Mouse (Mus musculus): ENCODE results near the gene Pidd1. TPM values are rescaled to one million over a fixed set of nuclear protein-coding genes. Genes with fewer than 3 reads are reported as not detected.

Gene Pidd1
- polyA plus RNA-seq (2012; rRNA removed): 18.9 and 28.4 TPM in 2 replicates

DNA sequence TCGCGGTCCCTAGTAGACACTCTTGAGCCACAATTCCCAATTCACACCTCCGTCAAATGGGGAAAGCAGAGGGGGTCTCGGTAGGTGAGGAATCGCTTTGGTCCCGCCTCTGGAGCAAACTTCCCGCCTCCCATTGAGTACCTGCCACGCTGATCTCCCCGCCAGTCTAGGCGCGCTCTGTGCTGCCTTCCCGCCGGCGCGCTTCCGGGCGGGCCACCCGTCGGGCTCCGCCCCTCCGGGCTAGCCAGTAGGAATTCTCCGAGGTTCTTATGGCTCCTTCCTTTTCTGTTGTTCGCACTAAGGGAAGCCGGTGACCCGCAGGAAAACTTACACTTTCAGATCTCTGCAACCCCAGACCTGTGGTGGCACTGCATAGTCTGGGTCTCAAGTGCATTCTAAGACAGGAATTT lies at the start of gene Pidd1:
Gene Pidd1 (minus strand): TSS at position 198 of the 410 bp plus-strand sequence.

DNA sequence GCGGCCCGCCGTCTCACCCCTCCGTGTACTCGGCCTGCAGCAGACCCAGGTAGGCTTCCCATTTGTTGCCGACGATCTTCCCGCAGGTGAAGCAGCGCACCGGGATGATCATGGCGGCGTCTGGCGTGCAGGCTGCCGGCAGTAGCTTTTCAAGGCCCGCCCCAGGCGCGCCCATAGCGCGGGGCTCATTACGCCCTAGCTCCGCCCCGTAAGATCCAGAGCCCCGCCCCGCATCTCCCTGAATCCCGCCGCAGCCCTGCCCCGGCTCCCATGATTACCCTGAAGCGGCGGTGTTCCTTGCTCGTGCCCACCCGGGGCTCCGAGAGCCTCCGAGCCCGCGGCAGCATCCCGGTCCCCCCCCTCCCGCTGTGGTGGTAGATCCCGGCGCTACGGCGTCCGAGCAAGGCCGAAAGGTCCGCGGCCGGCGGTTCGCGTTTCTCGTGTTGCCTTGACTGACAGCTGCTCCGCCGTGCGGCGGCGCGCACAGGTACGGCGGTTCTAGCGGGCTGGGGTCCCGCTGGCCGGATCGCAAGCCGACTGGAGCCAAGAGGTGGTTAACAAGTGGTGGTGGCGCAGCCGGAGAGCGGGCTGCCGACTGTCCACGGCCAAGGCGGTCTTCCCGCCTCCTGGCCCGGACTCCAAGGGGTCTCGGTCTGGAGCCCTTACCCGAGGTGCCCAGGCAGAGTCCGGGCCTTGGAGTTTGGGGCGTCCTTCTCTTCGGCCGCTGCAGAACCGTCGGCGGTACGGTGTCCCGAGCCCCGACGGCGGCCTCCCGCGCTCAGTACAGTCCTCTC lies 31.4 kb upstream of the Pidd1 start, which contains the start of the genes Polr2l and Tspan4:
Gene Polr2l (minus strand): TSS at position 122 of the 794 bp plus-strand sequence.
Gene Tspan4 (plus strand): TSS at position 230 of the 794 bp plus-strand sequence.

DNA sequence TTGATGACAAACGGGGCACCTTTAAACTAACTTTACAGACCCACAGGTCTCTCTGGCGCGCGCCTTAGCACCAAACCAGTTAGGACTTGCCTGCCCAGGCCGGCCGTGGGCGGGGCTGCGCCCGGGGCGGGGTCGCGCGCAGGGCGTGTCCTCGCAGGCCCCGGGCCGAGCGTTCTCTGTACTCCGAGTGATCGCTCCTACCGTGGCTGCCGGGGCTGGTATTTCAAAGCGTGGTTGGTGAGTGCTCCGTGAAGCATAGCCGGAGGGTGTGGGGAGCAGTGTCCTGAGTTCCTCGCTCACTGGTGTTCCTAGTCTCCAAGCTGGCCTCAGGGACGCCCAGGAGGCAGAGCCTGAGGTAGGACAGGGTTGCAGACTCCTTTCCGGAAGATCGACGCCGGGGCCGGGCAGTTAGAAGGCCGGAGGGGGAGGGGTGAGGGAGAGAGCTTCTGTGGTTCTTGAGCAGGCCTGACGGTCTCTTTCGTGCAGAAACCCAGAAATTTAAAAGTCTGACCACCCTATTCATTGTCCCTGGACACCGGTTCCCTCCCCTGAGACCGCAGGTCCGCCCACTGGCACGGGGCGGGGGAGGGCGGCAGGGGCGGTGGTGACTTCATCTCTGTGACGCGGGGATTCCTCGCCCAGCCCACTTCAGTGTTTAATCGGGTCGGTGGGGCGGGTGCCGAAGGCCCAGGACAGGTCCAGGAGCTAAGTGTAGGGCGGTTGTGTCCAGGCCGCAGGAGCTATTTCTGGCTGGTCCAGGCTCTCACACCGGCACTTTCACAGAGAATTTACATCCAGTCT lies 23.6 kb upstream of the Pidd1 start, which contains the start of gene Cd151:
Gene Cd151 (plus strand): TSS at position 163 of the 801 bp plus-strand sequence.

DNA sequence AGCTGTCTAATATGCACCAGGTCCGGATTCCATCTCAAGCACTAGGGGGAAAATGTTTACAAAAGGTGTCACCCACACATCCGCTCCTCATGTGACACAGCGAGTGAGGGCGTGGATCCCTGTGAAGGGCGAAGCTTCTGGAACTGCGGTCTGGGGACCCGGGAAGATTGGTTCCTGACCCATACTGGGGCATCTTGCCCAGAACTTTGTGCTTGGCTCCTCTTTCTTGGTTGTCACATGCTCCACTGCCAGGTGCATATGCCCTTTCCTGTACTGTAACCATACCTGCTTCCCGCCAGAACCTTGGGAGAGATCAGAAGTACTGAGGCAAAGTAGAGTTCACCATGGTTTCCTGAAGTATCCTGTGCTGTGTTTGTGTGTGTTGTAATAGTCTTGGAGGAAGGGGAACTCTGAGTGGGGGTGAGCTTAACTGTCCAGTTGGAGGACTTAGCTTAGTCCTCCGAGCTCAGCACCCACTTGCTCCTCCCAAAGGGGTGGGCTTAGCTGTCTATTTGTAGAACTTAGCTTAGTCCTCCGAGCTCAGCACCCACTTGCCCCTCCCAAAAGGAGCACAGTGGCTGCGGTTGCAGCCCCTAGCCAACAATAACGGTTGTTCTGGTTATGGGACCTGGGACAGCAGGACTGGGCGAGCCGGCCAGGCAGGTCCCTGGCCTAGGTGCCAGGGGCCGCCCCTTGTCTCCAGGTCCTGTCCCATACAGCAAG lies 16.7 kb upstream of the Pidd1 start, which contains the start of gene Cracr2b:
Gene Cracr2b (plus strand): TSS at position 704 of the 723 bp plus-strand sequence.

DNA sequence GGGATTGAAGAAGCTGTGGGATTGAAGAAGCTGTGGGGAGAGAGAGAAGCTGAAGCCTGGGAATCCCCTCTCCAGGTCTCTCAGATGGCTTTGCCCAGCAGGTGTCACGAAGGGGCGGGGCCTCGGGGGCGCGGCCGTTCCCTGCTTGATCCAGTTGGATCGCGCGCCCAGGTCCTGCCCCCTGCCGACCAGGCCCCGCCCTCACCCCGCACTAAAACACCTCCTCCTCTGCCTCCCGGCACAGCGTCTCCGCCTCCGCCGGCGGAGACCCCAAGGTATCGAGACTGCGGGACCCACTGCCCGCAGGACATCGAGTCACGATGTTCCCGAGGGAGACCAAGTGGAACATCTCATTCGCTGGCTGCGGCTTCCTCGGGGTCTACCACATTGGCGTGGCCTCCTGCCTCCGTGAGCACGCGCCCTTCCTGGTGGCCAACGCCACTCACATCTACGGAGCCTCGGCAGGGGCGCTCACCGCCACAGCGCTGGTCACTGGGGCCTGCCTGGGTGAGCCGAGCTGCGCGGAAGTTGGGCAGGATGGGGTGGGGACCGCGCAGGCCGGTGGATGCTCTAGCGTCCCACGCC lies 11.2 kb upstream of the Pidd1 start, which contains the start of gene Pnpla2:
Gene Pnpla2 (plus strand): TSS at position 232 of the 585 bp plus-strand sequence.

DNA sequence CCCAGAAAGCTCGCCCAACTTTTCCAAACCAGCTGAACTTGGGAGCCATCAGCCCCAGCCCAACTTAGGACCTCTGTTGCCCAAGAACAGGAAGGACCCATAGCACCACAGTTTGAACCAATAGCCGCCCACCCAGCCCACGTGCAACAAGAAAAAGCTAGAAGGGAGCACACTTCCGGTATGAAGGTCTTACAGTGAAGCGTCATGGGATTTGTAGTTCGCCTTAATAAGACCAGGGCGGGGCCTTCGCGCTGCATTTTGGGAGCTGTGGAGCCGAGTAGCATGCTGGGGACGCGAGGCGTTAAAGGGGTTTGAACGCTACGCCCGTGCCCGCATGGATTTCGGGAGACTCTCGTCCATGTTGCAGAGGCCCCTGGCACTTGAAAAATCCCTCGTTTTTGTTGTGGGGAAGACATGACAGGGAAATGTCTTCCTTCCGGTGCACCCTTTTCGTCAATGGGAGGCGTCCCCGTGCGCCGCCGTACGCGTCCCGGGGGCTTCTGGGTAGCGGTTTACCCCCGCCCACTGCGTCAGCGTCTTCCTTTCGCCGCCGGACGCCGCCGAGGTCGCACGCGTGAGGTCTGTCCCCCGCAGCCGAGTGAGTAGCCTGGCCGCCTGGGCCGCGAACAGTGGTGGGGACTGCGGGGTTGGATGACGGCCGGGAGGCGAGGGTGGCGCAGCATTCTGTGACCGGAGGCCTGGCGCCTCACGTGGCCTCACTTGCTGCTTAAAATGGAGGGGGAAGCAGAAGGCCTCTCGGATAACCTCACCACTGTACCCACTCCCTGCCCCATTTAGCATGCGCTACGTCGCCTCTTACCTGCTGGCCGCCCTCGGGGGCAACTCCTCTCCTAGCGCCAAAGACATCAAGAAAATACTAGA lies 3.5 kb upstream of the Pidd1 start, which contains the start of gene Rplp2:
Gene Rplp2 (plus strand): TSS at position 261 of the 882 bp plus-strand sequence.

DNA sequence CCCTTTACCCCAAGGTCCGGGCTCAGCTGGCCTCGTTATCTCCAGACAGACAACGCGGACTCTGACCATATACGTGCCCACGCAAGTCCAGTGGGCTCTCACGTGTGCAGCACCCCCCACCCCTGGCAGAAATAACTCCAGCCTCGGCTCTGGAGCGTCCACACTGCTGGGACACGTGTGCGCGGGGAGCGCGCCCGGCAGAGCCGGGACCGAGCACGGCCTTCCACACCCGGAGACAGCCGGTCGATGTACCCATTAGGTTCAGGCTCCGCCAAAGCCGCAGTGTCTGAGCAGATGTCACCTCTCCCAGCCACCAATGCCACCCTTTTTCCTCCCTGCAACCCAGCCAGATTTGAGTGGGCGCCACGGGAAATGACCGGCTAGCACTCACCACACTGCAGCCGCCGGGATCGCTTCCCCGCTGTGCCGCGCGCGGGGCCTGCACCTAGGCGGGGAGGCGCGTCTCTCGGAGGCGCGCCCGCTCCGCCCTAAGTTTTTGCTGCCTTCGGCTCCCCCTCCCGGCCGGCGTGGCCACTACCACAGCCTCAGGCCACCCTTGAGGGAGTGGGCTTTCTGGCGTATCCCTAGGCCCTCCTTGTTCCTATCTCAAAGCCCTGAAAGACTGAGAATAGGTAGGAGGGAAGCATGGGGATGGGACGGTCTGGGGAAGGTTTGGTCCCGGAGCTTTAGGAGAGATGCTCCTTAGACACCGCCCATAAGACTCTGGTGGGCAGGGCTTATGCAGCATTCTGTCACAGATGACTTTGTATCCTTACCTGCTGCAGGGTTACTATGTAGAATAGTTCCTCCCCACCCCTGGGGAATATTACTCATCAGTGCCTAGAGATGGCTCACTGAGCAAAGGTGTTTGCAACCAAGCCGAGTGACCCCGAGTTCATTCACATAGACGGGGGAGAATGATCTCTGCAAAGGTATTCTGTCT lies 6.4 kb downstream of the Pidd1 start, which contains the start of gene Slc25a22:
Gene Slc25a22 (minus strand): TSS at position 715 of the 943 bp plus-strand sequence.

DNA sequence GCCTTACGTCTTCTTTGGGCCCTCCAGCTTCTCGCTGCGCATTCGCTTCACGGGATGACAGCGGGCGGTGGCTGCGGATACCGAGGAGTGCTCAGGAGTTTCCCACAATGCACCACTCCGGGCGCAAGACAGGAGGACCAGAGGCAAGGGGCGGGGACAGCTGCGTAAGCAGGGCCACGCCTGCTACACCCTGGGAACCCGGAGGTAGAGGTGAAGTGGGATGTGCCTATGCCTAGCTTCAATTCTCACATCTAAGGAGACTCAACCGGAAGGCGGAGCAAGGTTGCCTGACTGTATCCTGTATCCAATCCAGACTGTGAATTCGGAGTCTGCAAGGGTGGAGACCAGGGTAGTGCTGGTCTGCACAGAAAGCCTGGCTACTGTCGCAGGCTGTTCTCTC lies 14.5 kb downstream of the Pidd1 start, which contains the start of gene Cend1:
Gene Cend1 (minus strand): TSS at position 182 of the 400 bp plus-strand sequence.

DNA sequence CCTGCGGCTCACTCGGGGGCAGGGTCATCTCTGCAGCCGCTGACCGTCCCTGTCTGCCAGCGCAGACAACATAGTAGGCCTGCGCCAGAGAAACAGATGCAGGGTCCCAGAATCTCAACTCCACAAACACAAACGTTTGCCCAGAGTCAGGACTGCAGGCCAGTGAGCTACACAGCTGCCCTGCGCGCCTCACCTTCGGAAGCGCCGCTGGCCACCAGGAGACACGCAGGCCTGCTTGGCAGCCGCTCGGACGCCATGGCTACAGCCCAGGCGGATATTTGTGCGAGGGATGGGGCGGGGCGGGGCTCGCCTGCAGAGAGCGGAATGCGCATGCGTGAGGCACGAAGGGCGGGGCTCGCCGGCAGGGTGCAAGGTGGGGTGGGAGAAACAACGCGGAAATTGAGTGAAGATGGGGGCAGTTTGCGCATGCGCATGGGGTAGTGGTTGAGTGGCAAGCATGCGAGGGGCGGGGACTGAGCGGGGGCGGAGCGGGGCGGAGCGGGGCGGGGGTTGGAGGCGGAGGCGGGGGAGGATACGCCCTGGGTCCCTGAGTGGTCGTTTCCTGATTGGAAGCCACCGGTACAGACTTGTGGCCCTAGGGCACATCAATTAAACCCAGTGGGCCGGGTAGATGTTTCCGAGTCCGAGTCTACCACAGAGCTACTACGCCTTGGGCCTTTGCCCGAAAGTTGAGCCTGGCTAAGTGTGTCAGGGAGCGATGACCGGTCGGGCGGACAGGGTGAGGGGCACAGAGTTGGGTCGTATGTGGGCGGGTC lies 29.8 kb downstream of the Pidd1 start, which contains the start of gene Gatd1:
Gene Gatd1 (minus strand): TSS at position 328 of the 776 bp plus-strand sequence.

DNA sequence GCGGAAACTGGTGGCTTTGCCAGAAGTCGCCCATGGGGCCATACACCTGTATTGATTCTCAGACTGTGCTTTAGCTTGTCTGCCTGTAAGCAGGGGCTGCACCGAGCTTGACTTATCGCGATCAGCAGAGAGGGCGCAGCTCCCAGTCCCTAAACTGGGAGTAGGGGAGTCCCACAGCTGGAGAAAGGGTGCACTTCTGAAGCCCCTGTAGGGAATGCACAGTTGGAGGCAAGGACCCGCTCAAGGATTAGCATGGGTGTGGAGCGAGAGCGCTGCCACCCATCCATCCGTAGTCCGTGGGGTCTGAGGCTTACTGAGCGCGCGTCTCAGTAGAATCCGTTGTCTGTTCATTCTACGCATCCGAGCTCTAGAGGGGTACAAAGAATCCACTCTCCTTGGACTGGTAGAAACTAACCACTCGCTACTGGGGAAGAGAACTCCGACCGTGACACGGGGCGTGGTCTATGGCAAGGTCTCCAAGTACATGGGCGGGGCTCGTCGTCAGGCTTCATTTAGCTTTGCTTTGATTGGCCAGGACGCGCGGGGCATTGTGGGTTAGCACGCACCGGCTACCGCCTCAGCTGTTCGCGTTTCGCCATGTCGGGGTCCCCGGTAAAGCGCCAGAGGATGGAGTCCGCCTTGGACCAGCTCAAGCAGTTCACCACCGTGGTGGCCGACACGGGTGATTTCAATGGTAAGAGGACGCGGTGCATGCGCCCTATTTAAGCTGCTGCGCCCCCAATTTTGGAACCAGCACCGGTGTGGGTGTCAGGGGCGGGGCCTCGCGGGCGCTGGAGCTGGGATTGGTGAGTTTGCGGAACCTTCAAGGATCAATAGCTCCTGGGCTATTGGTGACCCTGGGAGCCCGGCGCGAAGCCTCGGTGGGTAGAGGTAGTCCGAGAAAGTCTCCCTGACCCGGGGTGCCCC lies 51.9 kb downstream of the Pidd1 start, which contains the start of gene Taldo1:
Gene Taldo1 (plus strand): TSS at position 575 of the 927 bp plus-strand sequence.

Other genes starting within 250 kb of the Pidd1 start
- 13.4 and 23.5 TPM in 2 replicates for gene Lrrc56, start 249.9 kb downstream of the Pidd1 start, polyA plus RNA-seq (2012; rRNA removed)
- 3.1 and 4.9 TPM in 2 replicates for gene Lmntd2, start 229.9 kb downstream of the Pidd1 start, polyA plus RNA-seq (2012; rRNA removed)
- gene Rassf7, start 228.2 kb downstream of the Pidd1 start, polyA plus RNA-seq (2012; rRNA removed): 46.2 and 50.8 TPM in 2 replicates
- gene Phrf1, start 215.2 kb downstream of the Pidd1 start, polyA plus RNA-seq (2012; rRNA removed): 22.2 and 24.8 TPM in 2 replicates
- gene Irf7, start 177.5 kb downstream of the Pidd1 start, polyA plus RNA-seq (2012; rRNA removed): 57.8 and 77.3 TPM in 2 replicates
- gene Cdhr5, start 167.2 kb downstream of the Pidd1 start, polyA plus RNA-seq (2012; rRNA removed): 1.2 and 1.6 TPM in 2 replicates
- 15.3 and 19.9 TPM in 2 replicates for gene Sct, start 164.9 kb downstream of the Pidd1 start, polyA plus RNA-seq (2012; rRNA removed)
- 22.0 and 22.8 TPM in 2 replicates for gene Drd4, start 152.0 kb downstream of the Pidd1 start, polyA plus RNA-seq (2012; rRNA removed)
- gene Deaf1, start 116.3 kb downstream of the Pidd1 start, polyA plus RNA-seq (2012; rRNA removed): 26.5 and 30.5 TPM in 2 replicates
- 39.0 and 45.8 TPM in 2 replicates for gene Tmem80, start 116.3 kb downstream of the Pidd1 start, polyA plus RNA-seq (2012; rRNA removed)
- gene Eps8l2, start 105.1 kb downstream of the Pidd1 start, polyA plus RNA-seq (2012; rRNA removed): 20.8 and 24.1 TPM in 2 replicates
- gene Taldo1, start 51.8 kb downstream of the Pidd1 start, polyA plus RNA-seq (2012; rRNA removed): 165 and 186 TPM in 2 replicates
- gene Gatd1, start 29.9 kb downstream of the Pidd1 start, polyA plus RNA-seq (2012; rRNA removed): 109 and 117 TPM in 2 replicates
- 0.26 and 0.55 TPM in 2 replicates for gene Cend1, start 14.5 kb downstream of the Pidd1 start, polyA plus RNA-seq (2012; rRNA removed)
- 105 and 114 TPM in 2 replicates for gene Slc25a22, start 6.1 kb downstream of the Pidd1 start, polyA plus RNA-seq (2012; rRNA removed)
- 775 and 918 TPM in 2 replicates for gene Rplp2, start 3.3 kb upstream of the Pidd1 start, polyA plus RNA-seq (2012; rRNA removed)
- gene Pnpla2, start 11.2 kb upstream of the Pidd1 start, polyA plus RNA-seq (2012; rRNA removed): 237 and 253 TPM in 2 replicates
- 69.1 and 83.9 TPM in 2 replicates for gene Cracr2b, start 17.1 kb upstream of the Pidd1 start, polyA plus RNA-seq (2012; rRNA removed)
- gene Cd151, start 23.4 kb upstream of the Pidd1 start, polyA plus RNA-seq (2012; rRNA removed): 818 and 883 TPM in 2 replicates
- 90.7 and 143 TPM in 2 replicates for gene Polr2l, start 31.1 kb upstream of the Pidd1 start, polyA plus RNA-seq (2012; rRNA removed)
- 331 and 388 TPM in 2 replicates for gene Tspan4, start 31.2 kb upstream of the Pidd1 start, polyA plus RNA-seq (2012; rRNA removed)
- 43.5 and 47.7 TPM in 2 replicates for gene Chid1, start 95.8 kb upstream of the Pidd1 start, polyA plus RNA-seq (2012; rRNA removed)
- 38.0 and 45.4 TPM in 2 replicates for gene Ap2a2, start 118.1 kb upstream of the Pidd1 start, polyA plus RNA-seq (2012; rRNA removed)
- 0.06 and 0.20 TPM in 2 replicates for gene Muc6, start 211.3 kb upstream of the Pidd1 start, polyA plus RNA-seq (2012; rRNA removed)
- 0.35 and 1.1 TPM in 2 replicates for gene Muc2, start 246.3 kb upstream of the Pidd1 start, polyA plus RNA-seq (2012; rRNA removed)

Data from ovary, adult 2 months (tissue).